Mouse (Mus musculus): ENCODE data around the gene Xpa. TPM values are rescaled to one million over a fixed set of nuclear protein-coding genes. Genes with fewer than 3 reads are reported as not detected.
A peak's percentile ranks its signal among the peaks of the same experiment; 100 is the strongest.
"Not testable (repeated sequence)": the region's sequence is repeated elsewhere in the genome, so short reads cannot be mapped to it uniquely, and the experiment has no call there.

The Xpa gene
- polyA plus RNA-seq, 1 experiment, result 20.1 TPM

DNA sequence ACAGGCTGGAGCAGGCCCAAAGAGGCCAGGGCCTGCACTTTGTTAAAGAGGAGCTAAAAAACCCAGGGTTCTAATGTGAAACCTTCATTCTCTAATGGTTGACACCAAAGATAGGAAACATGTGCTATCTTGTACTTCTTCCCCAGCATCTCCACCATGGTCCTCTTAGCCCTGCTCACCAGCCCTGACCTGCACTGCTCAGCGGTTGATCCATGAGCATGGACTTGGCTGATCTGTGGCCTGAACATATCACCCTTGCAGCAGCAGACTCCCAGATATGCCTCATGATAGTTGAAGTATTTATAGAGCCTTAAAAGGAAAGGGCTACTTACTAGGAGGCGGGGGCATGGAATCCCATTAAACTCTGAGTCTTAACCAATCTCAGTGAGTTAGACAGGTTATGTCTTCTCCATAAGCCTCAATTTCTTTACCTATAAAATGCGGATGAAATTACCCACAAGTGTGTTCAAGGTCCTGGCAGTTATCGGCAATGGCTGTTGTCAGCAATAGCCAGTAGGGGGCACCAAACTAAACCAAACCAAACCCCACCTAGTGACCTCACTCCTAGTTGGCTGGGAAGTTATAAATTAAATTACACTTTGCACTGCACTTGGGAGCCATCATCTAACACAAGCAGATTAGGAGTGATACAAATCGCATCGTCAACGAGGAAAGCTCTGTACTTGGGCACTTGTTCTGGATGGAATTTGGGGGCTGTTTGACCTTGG lies 5.9 kb upstream of the Xpa start:
- Histone ChIP-seq H3K9ac (ENCODE audit: low read depth, poor library complexity, severe bottlenecking) (no peak overlapping the region), H3K4me3 (ENCODE audit: low read depth, low read length) (no peak overlapping the region)

DNA sequence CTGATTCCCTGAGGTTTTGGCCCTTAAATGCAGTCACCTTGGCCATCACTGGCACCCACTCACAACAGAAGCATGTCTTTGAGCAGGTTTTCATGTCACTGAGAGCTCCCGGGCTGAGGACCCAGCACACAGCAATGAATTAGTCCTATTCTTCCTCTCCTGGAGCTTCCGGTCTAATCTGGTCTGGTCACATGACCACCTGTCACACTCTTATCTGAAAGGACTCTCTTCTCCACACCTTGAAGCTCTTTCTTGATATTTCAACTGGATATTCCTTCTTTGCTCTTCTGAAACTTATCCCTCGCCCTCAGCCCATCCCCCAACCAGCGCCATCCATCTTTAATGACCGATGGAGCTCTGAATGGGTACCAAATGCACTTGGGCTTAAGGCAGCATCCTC lies 2.0 kb upstream of the Xpa start:
- Histone ChIP-seq H3K4me3 (ENCODE audit: low read depth, low read length) (no peak overlapping the region), H3K9ac (ENCODE audit: low read depth, poor library complexity, severe bottlenecking) (no peak overlapping the region), H3K27ac (ENCODE audit: insufficient read depth, low read length) (no peak overlapping the region), H3K36me3 (ENCODE audit: control insufficient read depth, insufficient read depth, low read length, poor library complexity, severe bottlenecking) (no peaks in the 10 kb centered on the region), H3K4me1 (ENCODE audit: control insufficient read depth, insufficient read depth, low read length) (no peaks in the 10 kb centered on the region), H3K27me3 (ENCODE audit: control insufficient read depth, insufficient read depth, low read length, poor library complexity, severe bottlenecking) (no peaks in the 10 kb centered on the region), H3K9me3 (replicated peaks; ENCODE audit: control insufficient read depth, insufficient read depth, low read length, poor library complexity, severe bottlenecking) (no peaks in the 10 kb centered on the region)
- TF ChIP-seq POLR2A (IDR thresholded peaks at IDR 0.05; ENCODE audit: insufficient read depth, low read length) (no peak), EP300 (IDR thresholded peaks at IDR 0.05; ENCODE audit: insufficient read depth, low read depth, low read length) (no peak), CTCF (IDR thresholded peaks at IDR 0.05; ENCODE audit: low read depth, low read length) (no peak)

More for the DNA sequence above, 5.9 kb upstream of the Xpa start:
- Histone ChIP-seq H3K36me3 (ENCODE audit: control insufficient read depth, insufficient read depth, low read length, poor library complexity, severe bottlenecking) (no peaks in the 10 kb centered on the region), H3K27ac (ENCODE audit: insufficient read depth, low read length) (no peak overlapping the region), H3K4me1 (ENCODE audit: control insufficient read depth, insufficient read depth, low read length) (no peaks in the 10 kb centered on the region), H3K27me3 (ENCODE audit: control insufficient read depth, insufficient read depth, low read length, poor library complexity, severe bottlenecking) (no peaks in the 10 kb centered on the region), H3K9me3 (replicated peaks; ENCODE audit: control insufficient read depth, insufficient read depth, low read length, poor library complexity, severe bottlenecking) (no peaks in the 10 kb centered on the region)
- no peak for TF ChIP-seq EP300 (IDR thresholded peaks at IDR 0.05; ENCODE audit: insufficient read depth, low read depth, low read length)
- no peak for TF ChIP-seq POLR2A (IDR thresholded peaks at IDR 0.05; ENCODE audit: insufficient read depth, low read length)
- TF ChIP-seq CTCF (IDR thresholded peaks at IDR 0.05; ENCODE audit: low read depth, low read length), result peak; percentile 41

DNA sequence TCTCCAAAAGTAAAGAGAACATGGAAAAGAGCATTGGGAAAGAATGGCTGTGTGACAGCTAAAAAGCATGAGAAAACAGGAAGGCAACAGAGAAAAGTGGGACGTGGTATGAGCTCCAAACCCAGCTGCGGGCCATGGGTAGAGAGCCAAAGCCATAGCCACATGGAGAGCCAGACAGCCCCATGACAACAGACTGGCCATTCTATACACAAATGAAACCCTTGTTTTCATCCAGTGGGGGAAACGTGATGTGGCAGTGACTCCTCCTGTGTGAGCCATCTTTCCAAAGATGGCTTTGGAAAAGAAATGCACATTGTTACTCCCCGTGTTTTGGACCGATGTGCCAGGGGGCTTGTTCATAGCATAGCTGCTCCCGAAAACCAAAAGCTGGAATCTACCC lies 402 bp upstream of the Xpa start:
- H3K9ac ChIP-seq (ENCODE audit: low read depth, poor library complexity, severe bottlenecking), result 0 out of 2 replicates have a peak overlapping the region, but pooled peaks have one; percentile 8
- H3K36me3 ChIP-seq (ENCODE audit: control insufficient read depth, insufficient read depth, low read length, poor library complexity, severe bottlenecking), result no peaks in the 10 kb centered on the region
- no peaks in the 10 kb centered on the region for H3K4me1 ChIP-seq (ENCODE audit: control insufficient read depth, insufficient read depth, low read length)
- no peaks in the 10 kb centered on the region for H3K27me3 ChIP-seq (ENCODE audit: control insufficient read depth, insufficient read depth, low read length, poor library complexity, severe bottlenecking)
- H3K27ac ChIP-seq (ENCODE audit: insufficient read depth, low read length), result no peak overlapping the region
- H3K9me3 ChIP-seq (replicated peaks; ENCODE audit: control insufficient read depth, insufficient read depth, low read length, poor library complexity, severe bottlenecking), result no peaks in the 10 kb centered on the region
- no peak for TF ChIP-seq EP300 (IDR thresholded peaks at IDR 0.05; ENCODE audit: insufficient read depth, low read depth, low read length)
- TF ChIP-seq POLR2A (IDR thresholded peaks at IDR 0.05; ENCODE audit: insufficient read depth, low read length), result no peak
- TF ChIP-seq CTCF (IDR thresholded peaks at IDR 0.05; ENCODE audit: low read depth, low read length), result no peak
- peak overlapping the region; percentile 81; the same call in 1 of the 2 replicates for H3K4me3 ChIP-seq (ENCODE audit: low read depth, low read length)

DNA sequence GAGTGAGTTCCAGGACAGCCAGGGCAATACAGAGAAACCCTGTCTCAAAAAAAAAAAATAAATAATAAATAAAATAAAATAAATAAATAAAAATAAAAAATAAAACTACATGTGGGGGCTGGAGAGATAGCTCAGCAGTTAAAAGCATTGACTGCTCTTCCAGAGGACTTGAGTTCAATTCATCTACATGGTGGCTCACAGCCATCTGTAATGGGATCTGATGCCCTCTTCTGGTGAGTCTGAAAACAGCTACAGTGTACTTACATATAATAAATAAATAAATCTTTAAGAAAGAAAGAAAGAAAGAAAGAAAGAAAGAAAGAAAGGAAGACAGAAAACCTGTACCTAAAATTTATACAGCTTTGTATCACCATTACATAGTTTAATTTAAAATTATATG lies 4.1 kb downstream of the Xpa start:
- not testable (repeated sequence) for H3K36me3 ChIP-seq (ENCODE audit: control insufficient read depth, insufficient read depth, low read length, poor library complexity, severe bottlenecking); H3K4me3 ChIP-seq (ENCODE audit: low read depth, low read length)

DNA sequence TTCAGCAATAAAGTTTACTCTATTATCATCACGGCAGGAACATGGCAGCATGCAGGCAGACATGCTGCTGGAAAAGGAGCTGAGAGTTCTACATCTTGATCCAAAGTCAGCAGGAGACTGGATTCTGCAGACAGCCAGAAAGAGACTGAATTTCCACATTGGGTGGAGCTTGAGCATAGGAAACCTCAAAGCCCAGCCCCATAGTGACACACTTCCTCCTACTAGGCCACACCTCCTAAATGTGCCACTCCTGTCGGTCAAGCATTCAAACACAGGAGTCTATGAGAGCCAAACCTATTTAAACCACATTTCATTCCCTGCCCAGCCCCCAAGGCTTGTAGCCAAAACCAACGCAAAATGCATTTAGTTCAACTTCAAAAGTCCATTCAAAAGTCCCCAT lies 9.6 kb downstream of the Xpa start:
- peaks cover 10% of the 10 kb centered on the region for H3K36me3 ChIP-seq (ENCODE audit: control insufficient read depth, insufficient read depth, low read length, poor library complexity, severe bottlenecking)
- no peaks in the 10 kb centered on the region for H3K9me3 ChIP-seq (replicated peaks; ENCODE audit: control insufficient read depth, insufficient read depth, low read length, poor library complexity, severe bottlenecking)
- no peak for TF ChIP-seq POLR2A (IDR thresholded peaks at IDR 0.05; ENCODE audit: insufficient read depth, low read length)
- TF ChIP-seq CTCF (IDR thresholded peaks at IDR 0.05; ENCODE audit: low read depth, low read length), result no peak
- no peak for TF ChIP-seq EP300 (IDR thresholded peaks at IDR 0.05; ENCODE audit: insufficient read depth, low read depth, low read length)

More for the DNA sequence above, 4.1 kb downstream of the Xpa start:
- not testable (repeated sequence) for H3K4me1 ChIP-seq (ENCODE audit: control insufficient read depth, insufficient read depth, low read length); H3K27ac ChIP-seq (ENCODE audit: insufficient read depth, low read length); H3K9ac ChIP-seq (ENCODE audit: low read depth, poor library complexity, severe bottlenecking); H3K27me3 ChIP-seq (ENCODE audit: control insufficient read depth, insufficient read depth, low read length, poor library complexity, severe bottlenecking); H3K9me3 ChIP-seq (replicated peaks; ENCODE audit: control insufficient read depth, insufficient read depth, low read length, poor library complexity, severe bottlenecking)

DNA sequence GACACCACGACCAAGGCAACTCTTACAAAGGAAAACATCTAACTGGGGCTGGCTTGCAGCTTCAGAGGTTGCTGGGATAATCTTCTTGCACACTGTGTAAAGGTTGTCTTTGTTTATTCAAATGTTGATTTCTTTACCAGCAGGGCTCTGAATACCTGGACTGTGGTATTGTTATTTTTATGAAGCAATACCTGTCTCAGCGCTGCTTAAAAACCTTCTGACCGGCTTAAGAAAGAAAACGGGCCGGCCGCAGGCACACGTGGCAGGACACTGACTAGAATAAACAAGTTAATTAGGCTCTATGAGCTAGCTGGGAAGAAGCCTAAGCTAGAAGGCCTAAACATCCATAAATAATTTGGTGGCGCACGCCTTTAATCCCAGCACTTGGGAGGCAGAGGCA lies 10.2 kb downstream of the Xpa start:
- H3K4me1 ChIP-seq (ENCODE audit: control insufficient read depth, insufficient read depth, low read length), result peaks cover 2% of the 10 kb centered on the region
- no peak overlapping the region for H3K4me3 ChIP-seq (ENCODE audit: low read depth, low read length)
- no peak for TF ChIP-seq CTCF (IDR thresholded peaks at IDR 0.05; ENCODE audit: low read depth, low read length)
- peak; percentile 58; the same call in 1 of the 2 replicates for TF ChIP-seq EP300 (IDR thresholded peaks at IDR 0.05; ENCODE audit: insufficient read depth, low read depth, low read length)
- 0 out of 2 replicates have a peak overlapping the region, but pooled peaks have one; percentile 75 for H3K27ac ChIP-seq (ENCODE audit: insufficient read depth, low read length)
- no peaks in the 10 kb centered on the region for H3K27me3 ChIP-seq (ENCODE audit: control insufficient read depth, insufficient read depth, low read length, poor library complexity, severe bottlenecking)
- no peaks in the 10 kb centered on the region for H3K9me3 ChIP-seq (replicated peaks; ENCODE audit: control insufficient read depth, insufficient read depth, low read length, poor library complexity, severe bottlenecking)
- peaks cover 10% of the 10 kb centered on the region for H3K36me3 ChIP-seq (ENCODE audit: control insufficient read depth, insufficient read depth, low read length, poor library complexity, severe bottlenecking)
- H3K9ac ChIP-seq (ENCODE audit: low read depth, poor library complexity, severe bottlenecking), result no peak overlapping the region

More for the DNA sequence above, 9.6 kb downstream of the Xpa start:
- Histone ChIP-seq H3K9ac (ENCODE audit: low read depth, poor library complexity, severe bottlenecking) (no peak overlapping the region), H3K27ac (ENCODE audit: insufficient read depth, low read length) (peak overlapping the region; percentile 75), H3K27me3 (ENCODE audit: control insufficient read depth, insufficient read depth, low read length, poor library complexity, severe bottlenecking) (no peaks in the 10 kb centered on the region), H3K4me3 (ENCODE audit: low read depth, low read length) (0 out of 2 replicates have a peak overlapping the region, but pooled peaks have one; percentile 25), H3K4me1 (ENCODE audit: control insufficient read depth, insufficient read depth, low read length) (peaks cover 2% of the 10 kb centered on the region)
